Mouse (Mus musculus): ENCODE results near the gene Mad2l1.

GRCm38 (mm10) chr6:66535028-66535862, at the start of gene Mad2l1:
- TF ChIP-seq CTCF (IDR thresholded peaks at IDR 0.05; ENCODE audit: borderline replicate concordance, extremely low read depth, insufficient read depth, insufficient read length) (no peak), POLR2A (IDR thresholded peaks at IDR 0.05; ENCODE audit: borderline replicate concordance, extremely low read depth, insufficient read depth, insufficient read length, poor library complexity, severe bottlenecking) (peak; percentile 29; the same call in 1 of the 2 replicates)
